Mouse (Mus musculus) ES-E14 (cell line): ENCODE results near the gene Clspn. TPM values are rescaled to one million over a fixed set of nuclear protein-coding genes. Genes with fewer than 3 reads are reported as not detected.
"Not testable (repeated sequence)": the region's sequence is repeated elsewhere in the genome, so short reads cannot be mapped to it uniquely, and the experiment has no call there.

Experiments
- DNase-seq: peaks from one replicate; pipeline ENCODE4 v3.0.0-alpha.2; 2013; ENCODE audit warnings: low read depth, low spot score
- H3K27ac ChIP-seq: 2 replicates; pipeline ENCODE4 v1.5.1; 2012; ENCODE audit warnings: low read depth, mild to moderate bottlenecking, low read length, moderate library complexity, mixed read lengths; ENCODE audit not compliant: poor library complexity, insufficient read depth, severe bottlenecking
- H3K36me3 ChIP-seq: 2 replicates; pipeline ENCODE4 v1.6.1; 2012; ENCODE audit warnings: mild to moderate bottlenecking, low read length, moderate library complexity, mixed read lengths; ENCODE audit not compliant: control insufficient read depth, poor library complexity, insufficient read depth, severe bottlenecking
- H3K4me1 ChIP-seq, 2 experiments: fragments of 150-350 bp in 1 of 2; sonication (generic) in 1 of 2; 2 replicates each; pipeline ENCODE4 v1.6.1; 2012; ENCODE audit warnings: low read length in 2 of 2, mild to moderate bottlenecking in 1 of 2, mixed read lengths in 1 of 2; ENCODE audit not compliant: control insufficient read depth in 2 of 2, insufficient read depth in 2 of 2, poor library complexity in 1 of 2
- H3K4me3 ChIP-seq, 2 experiments: fragments of 150-350 bp in 1 of 2; sonication (generic) in 1 of 2; 2 replicates each; pipeline ENCODE4 v1.5.1; 2012; ENCODE audit warnings: low read length in 2 of 2, low read depth in 1 of 2, mild to moderate bottlenecking in 1 of 2, mixed read lengths in 1 of 2; ENCODE audit not compliant: insufficient read depth in 1 of 2, poor library complexity in 1 of 2, severe bottlenecking in 1 of 2
- H3K9ac ChIP-seq: 2 replicates; pipeline ENCODE4 v1.6.1; 2012; ENCODE audit warnings: low read depth, mild to moderate bottlenecking, low read length, mixed read lengths; ENCODE audit not compliant: poor library complexity, insufficient read depth, severe bottlenecking
- H3K9me3 ChIP-seq: fragments of 150-350 bp; sonication (generic); 2 replicates; pipeline ENCODE4 v1.6.1; 2012; ENCODE audit warnings: low read depth, mild to moderate bottlenecking, low read length; ENCODE audit not compliant: control insufficient read depth, insufficient read depth
- CHD2 ChIP-seq: IDR thresholded peaks from 2 replicates; pipeline ENCODE4 v1.6.1; 2014; ENCODE audit warnings: mild to moderate bottlenecking, low read depth, low read length, inconsistent platforms
- HCFC1 ChIP-seq: IDR thresholded peaks from 2 replicates; pipeline ENCODE4 v1.6.1; 2012; ENCODE audit warnings: low read length, inconsistent platforms, borderline replicate concordance; ENCODE audit not compliant: insufficient read depth
- MAFK ChIP-seq: IDR thresholded peaks from 2 replicates; pipeline ENCODE4 v1.6.1; 2014; ENCODE audit warnings: mild to moderate bottlenecking, low read depth, low read length, inconsistent platforms; ENCODE audit not compliant: insufficient read depth
- ZC3H11A ChIP-seq: IDR thresholded peaks from 2 replicates; pipeline ENCODE4 v1.6.1; 2012; ENCODE audit warnings: low read depth, mild to moderate bottlenecking, inconsistent platforms, low read length, borderline replicate concordance
- ZNF384 ChIP-seq: IDR thresholded peaks from 2 replicates; pipeline ENCODE4 v1.6.1; 2012; ENCODE audit warnings: low read depth, low read length, inconsistent platforms
- in situ Hi-C, 2 experiments: fragments of 600-800 bp; cut with MboI; formaldehyde crosslinking; loops; one replicate each; pipeline ENCODE4 v1.15.1; 2025; ENCODE audit warnings: low sequenced_read_pairs in 2 of 2, inconsistent platforms in 1 of 2; ENCODE audit not compliant: unreplicated experiment in 2 of 2
- total RNA-seq: library from RNA; depleted of rRNA; stranded (reverse); fragments of 300-350 nt; gene quantifications from 2 replicates; pipeline ENCODE4 v1.2.3, GENCODE M21; 2012

The Clspn gene
- total RNA-seq, 1 experiment: 26.2 TPM

GRCm38 (mm10) chr4:126532827-126533728 is 23.7 kb upstream of the Clspn start, which contains the start of gene Ago4:
TSS of gene Ago4 (minus strand) at chr4:126533472.
- no peaks in the 10 kb centered on the region for H3K4me1 ChIP-seq
- no peak within 1 kb of the TSS for H3K27ac ChIP-seq
- no peak for DNase-seq
- no peaks in the 10 kb centered on the region for H3K9me3 ChIP-seq
- no peaks in the 10 kb centered on the region for H3K36me3 ChIP-seq
- TF ChIP-seq MAFK (no peak), ZNF384 (no peak), ZC3H11A (no peak), CHD2 (no peak), HCFC1 (no peak)
- peak within 1 kb of the TSS; percentile 93 to 94 for H3K4me3 ChIP-seq
- in situ Hi-C loops: loop anchor here in 1 of 2 experiments (25.0 kb wide), 1 partner anchor 196 kb away; the partner anchor contains the start of gene Tekt2
- peak within 1 kb of the TSS; percentile 68 for H3K9ac ChIP-seq

- Histone ChIP-seq H3K27ac (no peak overlapping the region), H3K4me1 (no peaks in the 10 kb centered on the region), H3K9ac (peak overlapping the region; percentile 60), H3K36me3 (no peaks in the 10 kb centered on the region), H3K9me3 (no peaks in the 10 kb centered on the region), H3K4me3 (peak overlapping the region; percentile 80 to 93)
- TF ChIP-seq ZC3H11A: no peak
- no peak for TF ChIP-seq HCFC1
- TF ChIP-seq CHD2: no peak
- TF ChIP-seq MAFK: no peak
- TF ChIP-seq ZNF384: no peak
- no peak for DNase-seq
- in situ Hi-C loops: loop anchor here in 1 of 2 experiments (25.0 kb wide), 1 partner anchor 196 kb away; the partner anchor contains the start of gene Tekt2
These were observed 23.0 kb upstream of the Clspn start for GRCm38 (mm10) chr4:126533729-126534070.

- H3K4me3 ChIP-seq, H3K9me3 ChIP-seq, H3K9ac ChIP-seq, DNase-seq, H3K4me1 ChIP-seq, H3K36me3 ChIP-seq, H3K27ac ChIP-seq: not testable (repeated sequence)
- in situ Hi-C loops: loop anchor here in 1 of 2 experiments (25.0 kb wide), 1 partner anchor 198 kb away; the partner anchor contains the start of gene Tekt2
These were observed 21.1 kb upstream of the Clspn start for GRCm38 (mm10) chr4:126535631-126536030.

GRCm38 (mm10) chr4:126536865-126537264 is 19.9 kb upstream of the Clspn start:
- no peak for DNase-seq
- no peaks in the 10 kb centered on the region for H3K36me3 ChIP-seq
- no peak for TF ChIP-seq CHD2
- no peak for TF ChIP-seq ZNF384
- no peak for TF ChIP-seq MAFK
- no peak for TF ChIP-seq ZC3H11A
- no peak for TF ChIP-seq HCFC1
- no peak overlapping the region for H3K9ac ChIP-seq
- H3K4me3 ChIP-seq: no peak overlapping the region
- H3K9me3 ChIP-seq: no peaks in the 10 kb centered on the region
- no peaks in the 10 kb centered on the region for H3K4me1 ChIP-seq
- H3K27ac ChIP-seq: no peak overlapping the region
- in situ Hi-C loops: loop anchor here in 1 of 2 experiments (25.0 kb wide), 1 partner anchor 200 kb away; the partner anchor contains the start of gene Tekt2
